In genomic region chr11:86683395-86684125, GRCm38 (mm10) we compare ENCODE assay signal across 8 mouse cellular contexts. TPM values are rescaled to one million over a fixed set of nuclear protein-coding genes. Genes with fewer than 3 reads are reported as not detected.
A peak's percentile ranks its signal among the peaks of the same experiment; 100 is the strongest.
DNase-seq lines count a peak whose midpoint lies in the region; ATAC-seq and TF ChIP-seq lines count a peak whose summit lies in the region.

Vmp1 (minus strand) TSS chr11:86683836.
Ptrh2 (plus strand) TSS chr11:86683985.

- TF ChIP-seq RAD21 in MEL (IDR thresholded peaks at IDR 0.05; ENCODE audit: low read depth, low read length) = no peak

- WGBS in cerebellum, adult 2 months = under 1% methylated on average over 56 of the region's 56 CpGs
- WGBS in forebrain, postnatal 0 days = 1% methylated on average over 56 of the region's 56 CpGs
- WGBS in lung, embryonic 15.5 days = under 1% methylated on average over 56 of the region's 56 CpGs

- peaks cover 11 to 21% of the 10 kb centered on the region in 2 experiments for H3K4me1 ChIP-seq in MEL (ENCODE audit: control insufficient read depth in 1 of 2, insufficient read depth in 2 of 2, low read length in 2 of 2)
- H3K4me1 ChIP-seq in cerebellum, adult 2 months (ENCODE audit: control insufficient read depth, insufficient read depth, low read length) = no peaks in the 10 kb centered on the region
- peaks cover 15% of the 10 kb centered on the region; the same call in 1 of the 2 replicates for H3K4me1 ChIP-seq in forebrain, postnatal 0 days (ENCODE audit: insufficient read depth)
- H3K4me1 ChIP-seq in lung, embryonic 15.5 days = peaks cover 25% of the 10 kb centered on the region

- no peaks in the 10 kb centered on the region for H3K27me3 ChIP-seq in MEL (ENCODE audit: control insufficient read depth in 1 of 2, insufficient read depth in 2 of 2, low read length in 2 of 2)
- H3K27me3 ChIP-seq in cerebellum, adult 2 months (ENCODE audit: control insufficient read depth, insufficient read depth, low read length) = no peaks in the 10 kb centered on the region
- no peaks in the 10 kb centered on the region for H3K27me3 ChIP-seq in forebrain, postnatal 0 days (ENCODE audit: insufficient read depth, low read length)
- no peaks in the 10 kb centered on the region for H3K27me3 ChIP-seq in lung, embryonic 15.5 days

- peak; percentile 48 to 99 for TF ChIP-seq POLR2A in MEL (IDR thresholded peaks at IDR 0.05; ENCODE audit: control insufficient read depth in 1 of 2, insufficient read depth in 1 of 2, low read depth in 1 of 2, low read length in 2 of 2, poor library complexity in 1 of 2)
- TF ChIP-seq POLR2A in cerebellum, adult 2 months (IDR thresholded peaks at IDR 0.05; ENCODE audit: borderline replicate concordance, insufficient read depth, low read length) = peak; percentile 69; the same call in 1 of the 2 replicates

- peak within 1 kb of the TSS; percentile 91 for H3K27ac ChIP-seq in MEL (ENCODE audit: control insufficient read depth, low read depth, low read length)
- peak within 1 kb of the TSS; percentile 53 for H3K27ac ChIP-seq in cerebellum, adult 2 months (ENCODE audit: insufficient read depth, low read length)
- peak within 1 kb of the TSS; percentile 83 for H3K27ac ChIP-seq in forebrain, postnatal 0 days (ENCODE audit: low read depth, low read length)
- H3K27ac ChIP-seq in lung, embryonic 15.5 days = peak within 1 kb of the TSS; percentile 88

- TF ChIP-seq CTCF in MEL (IDR thresholded peaks at IDR 0.05 in 2 of 3, conservative IDR thresholded peaks at IDR 0.05 in 1 of 3; ENCODE audit: control insufficient read depth in 1 of 3, insufficient read depth in 1 of 3, low read depth in 2 of 3, low read length in 3 of 3, poor library complexity in 1 of 3, severe bottlenecking in 1 of 3) = no peak
- TF ChIP-seq CTCF in cerebellum, adult 2 months (IDR thresholded peaks at IDR 0.05; ENCODE audit: borderline replicate concordance, insufficient read depth, low read depth, low read length) = no peak
- TF ChIP-seq CTCF in forebrain, postnatal 0 days (IDR thresholded peaks at IDR 0.05; ENCODE audit: low read depth) = no peak

- TF ChIP-seq EP300 in MEL (IDR thresholded peaks at IDR 0.05; ENCODE audit: low read depth in 1 of 2, low read length in 2 of 2) = peak in 1 of 2 experiments; percentile 20; a peak in 3 of 4 replicates

- H3K36me3 ChIP-seq in MEL (ENCODE audit: control insufficient read depth in 1 of 2, insufficient read depth in 2 of 2, low read length in 2 of 2) = peaks cover 3 to 50% of the 10 kb centered on the region in 2 experiments
- H3K36me3 ChIP-seq in forebrain, postnatal 0 days (ENCODE audit: insufficient read depth) = no peaks in the 10 kb centered on the region
- peaks cover 9% of the 10 kb centered on the region; the same call in 1 of the 2 replicates for H3K36me3 ChIP-seq in lung, embryonic 15.5 days

- DNase-seq in MEL (ENCODE audit: low read depth, low spot score) = peak; percentile 100
- peak; percentile 91 to 96 for DNase-seq in cerebellum, adult 2 months
- DNase-seq in forebrain, postnatal 0 days = peak; percentile 98
- peak; percentile 97 for DNase-seq in heart, postnatal 4 days
- DNase-seq in layer of hippocampus, adult 8-10 months (ENCODE audit: low spot score in 2 of 2) = peak; percentile 88 to 91
- DNase-seq in ovary, adult 18-20 months (ENCODE audit: low spot score) = peak; percentile 82
- DNase-seq in thymus, postnatal 0 days (ENCODE audit: low spot score) = peak; percentile 91

- peak; percentile 99 for ATAC-seq in forebrain, postnatal 0 days
- ATAC-seq in lung, embryonic 15.5 days (ENCODE audit: borderline replicate concordance, extremely low read depth, low FRiP score, low TSS enrichment) = peak; percentile 95

- no peaks in the 10 kb centered on the region for H3K9me3 ChIP-seq in MEL (replicated peaks; ENCODE audit: insufficient read depth, low read length)
- H3K9me3 ChIP-seq in forebrain, postnatal 0 days (ENCODE audit: low read length) = no peaks in the 10 kb centered on the region
- H3K9me3 ChIP-seq in lung, embryonic 15.5 days = no peaks in the 10 kb centered on the region

- H3K4me3 ChIP-seq in MEL (ENCODE audit: control insufficient read depth in 1 of 2, insufficient read depth in 1 of 2, low read depth in 2 of 2, low read length in 2 of 2) = peak within 1 kb of the TSS; percentile 67 to 81
- H3K4me3 ChIP-seq in cerebellum, adult 2 months (replicated peaks; ENCODE audit: insufficient read depth, low read depth, low read length) = peak within 1 kb of the TSS; percentile 86
- peak within 1 kb of the TSS; percentile 79 for H3K4me3 ChIP-seq in forebrain, postnatal 0 days (ENCODE audit: low read depth, low read length)
- peak within 1 kb of the TSS; percentile 70 for H3K4me3 ChIP-seq in lung, embryonic 15.5 days

- peak within 1 kb of the TSS; percentile 76 for H3K4me2 ChIP-seq in forebrain, postnatal 0 days (ENCODE audit: low read depth)
- peak within 1 kb of the TSS; percentile 67 for H3K4me2 ChIP-seq in lung, embryonic 15.5 days

- peaks cover 70% of the 10 kb centered on the region for H3K79me2 ChIP-seq in MEL (ENCODE audit: control insufficient read depth, insufficient read depth, low read length, poor library complexity)

- peak within 1 kb of the TSS; percentile 84 for H3K9ac ChIP-seq in MEL (ENCODE audit: control insufficient read depth, low read depth, low read length, poor library complexity, severe bottlenecking)
- peak within 1 kb of the TSS; percentile 80 for H3K9ac ChIP-seq in forebrain, postnatal 0 days
- H3K9ac ChIP-seq in lung, embryonic 15.5 days = peak within 1 kb of the TSS; percentile 63

TF ChIP-seq in MEL, 35 proteins besides CTCF, POLR2A, EP300 and RAD21:
- peak; percentile 84 for TF ChIP-seq KAT2A (conservative IDR thresholded peaks at IDR 0.05; ENCODE audit: low read depth, low read length)
- TF ChIP-seq MXI1 (IDR thresholded peaks at IDR 0.05; ENCODE audit: low read depth, low read length) = peak; percentile 94
- TF ChIP-seq MAZ (IDR thresholded peaks at IDR 0.05; ENCODE audit: low read depth, low read length) = peak; percentile 67; the same call in 1 of the 2 replicates
- no peak for TF ChIP-seq GATA1 (IDR thresholded peaks at IDR 0.05; ENCODE audit: low read depth, low read length)
- TF ChIP-seq TBP (IDR thresholded peaks at IDR 0.05; ENCODE audit: low read depth, low read length) = peak; percentile 89
- TF ChIP-seq ETS1 (IDR thresholded peaks at IDR 0.05; ENCODE audit: low read depth, low read length) = peak; percentile 79
- peak; percentile 88 for TF ChIP-seq NELFE (IDR thresholded peaks at IDR 0.05; ENCODE audit: low read depth, low read length)
- peak; percentile 6; the same call in 1 of the 2 replicates for TF ChIP-seq NRF1 (IDR thresholded peaks at IDR 0.05; ENCODE audit: insufficient read depth, low read depth, low read length, poor library complexity, severe bottlenecking)
- peak; percentile 97 for TF ChIP-seq SIN3A (IDR thresholded peaks at IDR 0.05; ENCODE audit: low read length)
- peak; percentile 97 for TF ChIP-seq CHD2 (IDR thresholded peaks at IDR 0.05; ENCODE audit: low read length)
- peak; percentile 98 for TF ChIP-seq UBTF (IDR thresholded peaks at IDR 0.05; ENCODE audit: borderline replicate concordance, insufficient read depth, low read depth, low read length)
- TF ChIP-seq ZMIZ1 (IDR thresholded peaks at IDR 0.05; ENCODE audit: low read depth, low read length) = no peak
- no peak for TF ChIP-seq ZC3H11A (IDR thresholded peaks at IDR 0.05; ENCODE audit: low read depth, low read length)
- TF ChIP-seq POLR2AphosphoS2 (IDR thresholded peaks at IDR 0.05; ENCODE audit: low read length) = peak; percentile 95
- TF ChIP-seq RCOR1 (IDR thresholded peaks at IDR 0.05; ENCODE audit: low read depth, low read length) = no peak; the same call in 1 of the 2 replicates
- TF ChIP-seq HCFC1 (IDR thresholded peaks at IDR 0.05; ENCODE audit: low read depth, low read length) = peak; percentile 92
- no peak for TF ChIP-seq JUND (IDR thresholded peaks at IDR 0.05; ENCODE audit: low read depth, low read length)
- no peak for TF ChIP-seq MYB (IDR thresholded peaks at IDR 0.05; ENCODE audit: low read depth, low read length)
- TF ChIP-seq ELF1 (IDR thresholded peaks at IDR 0.05; ENCODE audit: low read depth, low read length) = peak; percentile 90
- peak; percentile 96 for TF ChIP-seq MAX (IDR thresholded peaks at IDR 0.05; ENCODE audit: low read length)
- no peak for TF ChIP-seq TAL1 (IDR thresholded peaks at IDR 0.05; ENCODE audit: low read length)
- peak; percentile 99 for TF ChIP-seq MYC (IDR thresholded peaks at IDR 0.05; ENCODE audit: low read depth, low read length)
- peak; percentile 98 for TF ChIP-seq E2F4 (IDR thresholded peaks at IDR 0.05; ENCODE audit: borderline replicate concordance, low read depth, low read length)

RNA-seq across cellular contexts. Expression of gene Vmp1, which starts in this region (rescaled TPM):
- total RNA-seq in MEL (2012; rRNA removed) = 61.8 and 64.4 TPM in 2 replicates
- 10 to 100 TPM in 1 of 2 experiments, not detected in 1; 94.9 TPM for polyA plus RNA-seq in MEL (2012; ENCODE audit: insufficient read depth in 1 of 2, insufficient read length in 2 of 2, low read depth in 1 of 2, low replicate concordance in 2 of 2, missing spikeins in 1 of 2)
- 113 and 132 TPM in 2 replicates for polyA plus RNA-seq in cerebellum, adult 2 months (2012; rRNA removed)
- 59.5 and 66.7 TPM in 2 replicates for total RNA-seq in forebrain, postnatal 0 days (2014; rRNA removed)
- 130 and 131 TPM in 2 replicates for polyA plus RNA-seq in forebrain, postnatal 0 days (2015; fragmentation: Nextera tagmentation; extraction: Ambion mirVana)
- total RNA-seq in heart, postnatal 4 days (2021) = 10 to 100 TPM; 62.0 to 74.5 TPM
- total RNA-seq in layer of hippocampus, adult 8-10 months (2022) = 100 to 1,000 TPM in 3 of 4 experiments, 10 to 100 TPM in 1; 97.5 to 125 (median 114) TPM
- polyA plus RNA-seq in lung, embryonic 15.5 days (2015; fragmentation: Nextera tagmentation; extraction: Ambion mirVana) = 99.3 and 107 TPM in 2 replicates
- 107 and 109 TPM in 2 replicates for polyA plus RNA-seq in thymus, postnatal 0 days (2015; fragmentation: Nextera tagmentation; extraction: Ambion mirVana)

RNA-seq across cellular contexts. Expression of gene Ptrh2, which starts in this region (rescaled TPM):
- total RNA-seq in MEL (2012; rRNA removed) = 37.3 and 40.3 TPM in 2 replicates
- 10 to 100 TPM in 1 of 2 experiments, not detected in 1; 30.0 TPM for polyA plus RNA-seq in MEL (2012; ENCODE audit: insufficient read depth in 1 of 2, insufficient read length in 2 of 2, low read depth in 1 of 2, low replicate concordance in 2 of 2, missing spikeins in 1 of 2)
- 9.7 and 10.5 TPM in 2 replicates for polyA plus RNA-seq in cerebellum, adult 2 months (2012; rRNA removed)
- 19.4 and 23.8 TPM in 2 replicates for total RNA-seq in forebrain, postnatal 0 days (2014; rRNA removed)
- polyA plus RNA-seq in forebrain, postnatal 0 days (2015; fragmentation: Nextera tagmentation; extraction: Ambion mirVana) = 27.3 and 29.0 TPM in 2 replicates
- total RNA-seq in heart, postnatal 4 days (2021) = 10 to 100 TPM; 10.3 to 10.6 TPM
- 10 to 100 TPM in 2 of 4 experiments, 1 to 10 TPM in 2; 9.2 to 10.6 (median 10.0) TPM for total RNA-seq in layer of hippocampus, adult 8-10 months (2022)
- 32.0 and 32.5 TPM in 2 replicates for polyA plus RNA-seq in lung, embryonic 15.5 days (2015; fragmentation: Nextera tagmentation; extraction: Ambion mirVana)
- polyA plus RNA-seq in thymus, postnatal 0 days (2015; fragmentation: Nextera tagmentation; extraction: Ambion mirVana) = 24.7 and 25.9 TPM in 2 replicates

Comparison
In these comparisons a context has a peak if more than half of its experiments do, and no peak if none do; other contexts are left out.
1. Peak in every context shown above with its lines: DNase-seq, ATAC-seq, H3K4me3 ChIP-seq and H3K27ac ChIP-seq.